Comparison of ENCODE assay signal across 7 mouse cellular contexts in genomic region chr1:45765678-45766077, GRCm38 (mm10). TPM values are rescaled to one million over a fixed set of nuclear protein-coding genes. Genes with fewer than 3 reads are reported as not detected.
A peak's percentile ranks its signal among the peaks of the same experiment; 100 is the strongest.
DNase-seq lines count a peak whose midpoint lies in the region; ATAC-seq and TF ChIP-seq lines count a peak whose summit lies in the region.

No protein-coding gene starts in this region.

- H3K27me3 ChIP-seq in embryonic facial prominence, embryonic 12.5 days = no peaks in the 10 kb centered on the region
- H3K27me3 ChIP-seq in lung, embryonic 16.5 days (ENCODE audit: control insufficient read depth, insufficient read depth, low read depth, low read length) = no peaks in the 10 kb centered on the region

- no peak for TF ChIP-seq POLR2A in brain, embryonic 14.5 days (IDR thresholded peaks at IDR 0.05; ENCODE audit: borderline replicate concordance, extremely low read depth, insufficient read depth, insufficient read length, poor library complexity, severe bottlenecking)

- H3K4me2 ChIP-seq in embryonic facial prominence, embryonic 12.5 days (replicated peaks) = no peak overlapping the region
- no peak overlapping the region for H3K4me2 ChIP-seq in lung, embryonic 16.5 days (ENCODE audit: low read depth, low read length)

- intact Hi-C loops in heart, postnatal 14 days (cut with DNase I) = loop anchor here (5.0 to 10.0 kb wide), 4 partner anchors 333 to 1538 kb away; no protein-coding TSS in a partner anchor

- no peaks in the 10 kb centered on the region for H3K36me3 ChIP-seq in embryonic facial prominence, embryonic 12.5 days
- H3K36me3 ChIP-seq in lung, embryonic 16.5 days (ENCODE audit: control insufficient read depth, insufficient read depth, low read length) = no peaks in the 10 kb centered on the region

- ATAC-seq in embryonic facial prominence, embryonic 12.5 days (ENCODE audit: insufficient number of reproducible peaks, insufficient read depth, low FRiP score, low TSS enrichment) = peak; percentile 17; the same call in 1 of the 2 replicates
- peak; percentile 93 for ATAC-seq in lung, embryonic 16.5 days (ENCODE audit: low read depth)

- peaks cover 3% of the 10 kb centered on the region for H3K9me3 ChIP-seq in embryonic facial prominence, embryonic 12.5 days
- no peaks in the 10 kb centered on the region for H3K9me3 ChIP-seq in lung, embryonic 16.5 days (ENCODE audit: control insufficient read depth, low read length)

- H3K4me3 ChIP-seq in embryonic facial prominence, embryonic 12.5 days = no peak overlapping the region
- H3K4me3 ChIP-seq in lung, embryonic 16.5 days (ENCODE audit: low read length) = no peak overlapping the region

- DNase-seq in brain, embryonic 14.5 days (ENCODE audit: low read depth) = peak; percentile 19
- DNase-seq in heart, postnatal 14 days = peak; percentile 62 to 66
- DNase-seq in adrenal gland, postnatal 4 days (ENCODE audit: low spot score in 2 of 2) = no peak
- no peak for DNase-seq in layer of hippocampus, postnatal 10 days (ENCODE audit: low spot score in 2 of 2)
- no peak for DNase-seq in right cerebral cortex, postnatal 14 days

- TF ChIP-seq CTCF in brain, embryonic 14.5 days (IDR thresholded peaks at IDR 0.05; ENCODE audit: borderline replicate concordance, extremely low read depth, insufficient read depth, insufficient read length) = no peak

- peak overlapping the region; percentile 78 for H3K27ac ChIP-seq in embryonic facial prominence, embryonic 12.5 days
- H3K27ac ChIP-seq in lung, embryonic 16.5 days (ENCODE audit: low read length) = peak overlapping the region; percentile 55; the same call in 1 of the 2 replicates

- H3K4me1 ChIP-seq in embryonic facial prominence, embryonic 12.5 days = peaks cover 23% of the 10 kb centered on the region
- H3K4me1 ChIP-seq in lung, embryonic 16.5 days (replicated peaks; ENCODE audit: control insufficient read depth, insufficient read depth, low read length) = peaks cover 11% of the 10 kb centered on the region

- H3K9ac ChIP-seq in embryonic facial prominence, embryonic 12.5 days = no peak overlapping the region
- no peak overlapping the region for H3K9ac ChIP-seq in lung, embryonic 16.5 days (ENCODE audit: low read length)

- 16% methylated on average over 4 of the region's 4 CpGs for WGBS in embryonic facial prominence, embryonic 12.5 days
- WGBS in lung, embryonic 16.5 days = 34% methylated on average over 4 of the region's 4 CpGs

RNA-seq across cellular contexts. Expression of gene Wdr75, which starts 29.3 kb away (rescaled TPM):
- polyA plus RNA-seq in brain, embryonic 14.5 days (2012; rRNA removed) = 52.7 and 55.1 TPM in 2 replicates
- 74.3 and 76.5 TPM in 2 replicates for polyA plus RNA-seq in embryonic facial prominence, embryonic 12.5 days (2016; fragmentation: Nextera tagmentation; extraction: Ambion mirVana)
- total RNA-seq in heart, postnatal 14 days (2021) = 10 to 100 TPM; 15.0 to 20.8 TPM
- 58.4 and 61.9 TPM in 2 replicates for polyA plus RNA-seq in lung, embryonic 16.5 days (2015; fragmentation: Nextera tagmentation; extraction: Ambion mirVana)
- total RNA-seq in adrenal gland, postnatal 4 days (2021) = 10 to 100 TPM; 44.7 to 50.5 TPM
- 10 to 100 TPM; 42.7 to 48.1 TPM for total RNA-seq in layer of hippocampus, postnatal 10 days (2021)

Comparison
In these comparisons a context has a peak if more than half of its experiments do, and no peak if none do; other contexts are left out.
1. DNase-seq: peak in brain, embryonic 14.5 days (single experiment) and heart, postnatal 14 days (2 of 2); none in adrenal gland, postnatal 4 days (0 of 2), layer of hippocampus, postnatal 10 days (0 of 2) and right cerebral cortex, postnatal 14 days (single experiment).